Mouse (Mus musculus) kidney, adult 2 months (tissue): ENCODE measurements around the gene Ccdc148.

Experiments used
- CTCF ChIP-seq: fragments of 200-500 bp; conservative IDR thresholded peaks from 2 replicates; pipeline ENCODE4 v1.5.1; 2011; ENCODE audit warnings: low read depth, mild to moderate bottlenecking, control low read depth, low read length, moderate library complexity, mixed read lengths; ENCODE audit not compliant: insufficient read depth, insufficient read length
- POLR2A ChIP-seq: fragments of 200-500 bp; IDR thresholded peaks from one replicate; pipeline ENCODE4 v1.6.1; 2011; ENCODE audit warnings: low read depth, low read length, control low read depth

DNA sequence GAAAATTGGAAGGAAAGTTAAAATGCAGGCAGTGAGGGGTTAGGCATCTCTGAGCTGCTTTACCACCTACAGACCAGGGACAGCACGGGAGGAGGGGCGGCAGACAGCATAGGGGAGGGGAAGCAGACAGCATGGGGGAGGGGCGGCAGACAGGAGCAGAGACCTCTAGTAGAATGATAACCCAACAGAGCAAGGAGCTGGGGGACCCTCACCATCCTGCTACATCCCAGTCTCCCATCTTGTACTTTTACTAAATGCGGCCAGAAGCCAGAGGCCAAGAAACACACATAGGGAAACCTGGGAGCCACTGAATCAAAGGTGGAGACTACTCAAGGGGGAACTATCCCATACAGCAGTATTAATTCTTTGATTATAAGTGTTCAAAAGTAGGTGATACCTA, 242.1 kb downstream of the Ccdc148 start:
- no peak for TF ChIP-seq POLR2A
- TF ChIP-seq CTCF: no peak
